Mouse (Mus musculus) spleen, adult 12 weeks (tissue): ENCODE data around the gene Pak3.
"Not testable (repeated sequence)": the region's sequence is repeated elsewhere in the genome, so short reads cannot be mapped to it uniquely, and the experiment has no call there.

Source experiments
- DNase-seq: peaks from one replicate; pipeline ENCODE4 v3.0.0; 2022; ENCODE audit warnings: low spot score

The Pak3 gene

GRCm38 (mm10) chrX:143518168-143518901 lies at the start of gene Pak3:
Gene Pak3 (plus strand): TSS chrX:143518591.
- DNase-seq: no peak

GRCm38 (mm10) chrX:143482866-143483265 lies 35.5 kb upstream of the Pak3 start:
- peak; percentile 100 for DNase-seq

GRCm38 (mm10) chrX:143501053-143501695 lies 17.2 kb upstream of the Pak3 start:
- no peak for DNase-seq

- no peak for DNase-seq
These were observed 16.5 kb upstream of the Pak3 start for GRCm38 (mm10) chrX:143501776-143502365.

GRCm38 (mm10) chrX:143518917-143519316 lies 526 bp downstream of the Pak3 start:
- no peak for DNase-seq

GRCm38 (mm10) chrX:143519454-143519853 lies 1.1 kb downstream of the Pak3 start:
- not testable (repeated sequence) for DNase-seq

- no peak for DNase-seq
These were observed 1.8 kb downstream of the Pak3 start for GRCm38 (mm10) chrX:143520195-143520594.

- DNase-seq: no peak
These were observed 13.9 kb downstream of the Pak3 start for GRCm38 (mm10) chrX:143532331-143532730.

GRCm38 (mm10) chrX:143533574-143533973 lies 15.2 kb downstream of the Pak3 start:
- no peak for DNase-seq

GRCm38 (mm10) chrX:143542756-143543155 lies 24.4 kb downstream of the Pak3 start:
- no peak for DNase-seq

GRCm38 (mm10) chrX:143543186-143543793 lies 24.9 kb downstream of the Pak3 start:
- no peak for DNase-seq

- no peak for DNase-seq
These were observed 55.3 kb downstream of the Pak3 start for GRCm38 (mm10) chrX:143573691-143574090.

- no peak for DNase-seq
These were observed 61.5 kb downstream of the Pak3 start for GRCm38 (mm10) chrX:143579925-143580324.

- no peak for DNase-seq
These were observed 62.1 kb downstream of the Pak3 start for GRCm38 (mm10) chrX:143580458-143580959.

- no peak for DNase-seq
These were observed 88.6 kb downstream of the Pak3 start for GRCm38 (mm10) chrX:143606877-143607449.

GRCm38 (mm10) chrX:143618734-143619133 lies 100.3 kb downstream of the Pak3 start:
- no peak for DNase-seq

- no peak for DNase-seq
These were observed 109.4 kb downstream of the Pak3 start for GRCm38 (mm10) chrX:143627767-143628166.

- DNase-seq: no peak
These were observed 125.5 kb downstream of the Pak3 start for GRCm38 (mm10) chrX:143643936-143644335.

GRCm38 (mm10) chrX:143644807-143645206 lies 126.4 kb downstream of the Pak3 start:
- no peak for DNase-seq

GRCm38 (mm10) chrX:143654308-143655176 lies 136.2 kb downstream of the Pak3 start:
- no peak for DNase-seq

GRCm38 (mm10) chrX:143655177-143655492 lies 136.7 kb downstream of the Pak3 start:
- DNase-seq: no peak
